Mouse (Mus musculus) midbrain, embryonic 12.5 days (tissue): ENCODE measurements around the gene Ust. TPM values are rescaled to one million over a fixed set of nuclear protein-coding genes. Genes with fewer than 3 reads are reported as not detected.

Experiments used
- ATAC-seq: fragments of 200-750 bp; cut with Nextera tagmentation; 2 replicates; pipeline ENCODE4 v1.8.0; 2017; ENCODE audit warnings: low read depth, moderate TSS enrichment, moderate library complexity; ENCODE audit not compliant: low FRiP score
- H3K27ac ChIP-seq: fragments of 300-500 bp; sonication (generic); replicated peaks from 2 replicates; pipeline ENCODE4 v1.5.1; 2016; ENCODE audit warnings: mild to moderate bottlenecking
- H3K27me3 ChIP-seq: fragments of 300-500 bp; sonication (generic); 2 replicates; pipeline ENCODE4 v1.6.1; 2016; ENCODE audit warnings: mild to moderate bottlenecking
- H3K36me3 ChIP-seq: fragments of 300-500 bp; sonication (generic); 2 replicates; pipeline ENCODE4 v1.6.1; 2016
- H3K4me1 ChIP-seq: fragments of 300-500 bp; sonication (generic); 2 replicates; pipeline ENCODE4 v1.6.1; 2016
- H3K4me2 ChIP-seq: fragments of 300-500 bp; sonication (generic); replicated peaks from 2 replicates; pipeline ENCODE4 v1.6.1; 2016; ENCODE audit warnings: mild to moderate bottlenecking, moderate library complexity
- H3K4me3 ChIP-seq: fragments of 300-500 bp; sonication (generic); 2 replicates; pipeline ENCODE4 v1.5.1; 2016; ENCODE audit warnings: mild to moderate bottlenecking
- H3K9ac ChIP-seq: fragments of 300-500 bp; sonication (generic); replicated peaks from 2 replicates; pipeline ENCODE4 v1.6.1; 2016; ENCODE audit warnings: mild to moderate bottlenecking, moderate library complexity
- H3K9me3 ChIP-seq: fragments of 300-500 bp; sonication (generic); 2 replicates; pipeline ENCODE4 v1.6.1; 2016; ENCODE audit warnings: mild to moderate bottlenecking
- WGBS: fragments of 180-500 bp; shearing (Covaris S2); methylation state at CpG from one replicate; pipeline ENCODE4 v1.1.7; 2016; 5-methylcytosine and 5-hydroxymethylcytosine counted together
- polyA plus RNA-seq: library from polyadenylated mRNA; unstranded; fragments of >200 nt; fragmentation: Nextera tagmentation; extraction: Ambion mirVana; gene quantifications from 2 replicates; pipeline ENCODE4 v1.2.1, GENCODE M21; 2016

The Ust gene
- polyA plus RNA-seq, 1 experiment from 2014 or later: 4.0 TPM

- Histone ChIP-seq H3K4me1 (no peaks in the 10 kb centered on the region), H3K9me3 (peaks cover 6% of the 10 kb centered on the region; the same call in 1 of the 2 replicates), H3K4me2 (no peak overlapping the region), H3K27me3 (no peaks in the 10 kb centered on the region), H3K4me3 (no peak overlapping the region), H3K9ac (no peak overlapping the region), H3K36me3 (no peaks in the 10 kb centered on the region), H3K27ac (no peak overlapping the region)
- 88% methylated on average over 8 of the region's 8 CpGs for WGBS
- no peak for ATAC-seq
Observed at GRCm38 (mm10) chr10:8233148-8233901, 285.3 kb downstream of the Ust start.

GRCm38 (mm10) chr10:8232535-8232934, 286.1 kb downstream of the Ust start:
- H3K4me2 ChIP-seq: no peak overlapping the region
- no peak for ATAC-seq

GRCm38 (mm10) chr10:8228375-8228743, 290.3 kb downstream of the Ust start:
- Histone ChIP-seq H3K27ac (no peak overlapping the region), H3K4me1 (no peaks in the 10 kb centered on the region), H3K4me3 (no peak overlapping the region), H3K9ac (no peak overlapping the region), H3K27me3 (no peaks in the 10 kb centered on the region), H3K36me3 (no peaks in the 10 kb centered on the region), H3K4me2 (no peak overlapping the region), H3K9me3 (no peaks in the 10 kb centered on the region)
- ATAC-seq: no peak
- WGBS: 79% methylated on average over 3 of the region's 3 CpGs

More at GRCm38 (mm10) chr10:8232535-8232934, 286.1 kb downstream of the Ust start:
- H3K27ac ChIP-seq: no peak overlapping the region
- H3K36me3 ChIP-seq: no peaks in the 10 kb centered on the region
- H3K9me3 ChIP-seq: peaks cover 6% of the 10 kb centered on the region; the same call in 1 of the 2 replicates
- no peaks in the 10 kb centered on the region for H3K27me3 ChIP-seq
- no peak overlapping the region for H3K9ac ChIP-seq
- H3K4me1 ChIP-seq: no peaks in the 10 kb centered on the region
- 89% methylated on average over 6 of the region's 6 CpGs for WGBS
- H3K4me3 ChIP-seq: no peak overlapping the region

DNA sequence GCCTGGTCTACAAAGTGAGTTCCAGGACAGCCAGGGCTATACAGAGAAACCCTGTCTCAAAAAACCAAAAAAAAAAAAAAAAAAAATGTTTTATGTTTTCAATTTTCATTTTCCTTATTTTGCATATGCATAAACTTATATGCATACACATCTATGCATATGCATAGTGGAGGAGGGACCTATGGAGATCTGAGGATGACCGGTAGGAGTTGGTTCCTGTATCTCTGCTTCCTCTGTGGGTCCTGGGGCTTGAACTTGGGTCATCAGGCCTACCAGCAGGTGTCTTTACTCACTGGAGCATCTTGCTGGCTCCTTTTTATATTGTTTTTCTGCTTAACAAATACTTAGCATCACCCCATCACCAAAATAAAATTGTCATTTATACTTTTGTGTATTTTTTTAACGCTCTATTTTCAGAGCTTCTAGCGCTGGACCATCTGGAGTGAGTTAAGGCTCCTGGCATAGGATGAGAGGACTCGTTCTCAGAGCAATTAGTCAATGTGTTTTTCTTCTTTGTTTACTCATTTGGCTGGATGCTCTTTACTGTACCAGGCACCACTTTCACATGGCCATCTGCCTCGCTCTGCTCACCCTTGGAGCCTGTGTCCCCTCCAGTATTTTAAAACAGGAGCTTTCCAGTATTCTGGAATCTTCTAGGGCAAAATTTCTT, 290.8 kb downstream of the Ust start:
- ATAC-seq: no peak
- no peaks in the 10 kb centered on the region for H3K4me1 ChIP-seq
- no peaks in the 10 kb centered on the region for H3K27me3 ChIP-seq
- no peak overlapping the region for H3K27ac ChIP-seq
- H3K4me3 ChIP-seq: no peak overlapping the region
- 74% methylated on average over 5 of the region's 5 CpGs for WGBS
- H3K9ac ChIP-seq: no peak overlapping the region
- no peak overlapping the region for H3K4me2 ChIP-seq
- no peaks in the 10 kb centered on the region for H3K36me3 ChIP-seq
- H3K9me3 ChIP-seq: no peaks in the 10 kb centered on the region

DNA sequence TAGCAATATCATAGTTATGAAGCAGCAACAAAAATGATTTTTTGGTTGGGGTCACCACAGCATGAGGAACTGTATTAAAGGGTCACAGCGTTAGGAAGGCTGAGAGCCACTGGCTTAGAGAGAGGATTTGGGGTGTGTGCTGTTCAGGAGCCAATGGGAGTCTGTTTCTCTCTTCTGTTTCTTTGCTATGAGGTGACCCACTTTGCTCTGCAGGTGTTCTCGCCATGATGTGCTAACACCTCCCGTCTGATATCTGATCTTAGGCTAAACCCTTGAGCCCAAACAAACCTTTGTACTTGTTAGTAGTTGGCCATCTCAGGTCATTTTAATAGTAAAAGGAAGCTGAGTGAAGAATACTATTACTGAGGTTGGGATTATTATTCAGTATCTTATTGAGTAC, 292.0 kb downstream of the Ust start:
- Histone ChIP-seq H3K27me3 (no peaks in the 10 kb centered on the region), H3K4me1 (no peaks in the 10 kb centered on the region), H3K4me2 (no peak overlapping the region), H3K4me3 (no peak overlapping the region), H3K9ac (no peak overlapping the region), H3K9me3 (no peaks in the 10 kb centered on the region), H3K36me3 (no peaks in the 10 kb centered on the region), H3K27ac (no peak overlapping the region)
- no peak for ATAC-seq
- WGBS: 77% methylated on average over 3 of the region's 3 CpGs

DNA sequence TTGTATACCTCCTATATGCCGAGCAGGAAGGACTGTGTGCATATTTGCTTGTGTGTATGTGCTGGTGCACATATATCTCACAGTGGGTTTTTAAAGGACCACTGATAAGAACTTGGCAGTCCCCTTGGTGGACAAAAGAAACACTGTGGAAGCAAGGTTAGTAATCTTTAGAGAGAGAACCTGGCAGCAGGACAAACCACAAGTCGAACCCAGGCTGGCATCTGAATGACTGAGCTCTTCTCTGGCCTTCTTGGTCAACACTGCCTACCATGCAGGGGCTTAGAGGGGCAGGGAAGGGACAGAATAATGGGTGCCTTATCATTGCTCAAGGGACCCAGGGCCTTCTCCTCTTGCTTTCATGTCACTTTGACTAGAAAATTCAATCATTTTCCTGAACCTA, 294.0 kb downstream of the Ust start:
- H3K9me3 ChIP-seq: no peaks in the 10 kb centered on the region
- no peak overlapping the region for H3K27ac ChIP-seq
- no peak for ATAC-seq
- no peak overlapping the region for H3K4me3 ChIP-seq
- 83% methylated on average over 2 of the region's 2 CpGs for WGBS
- H3K36me3 ChIP-seq: no peaks in the 10 kb centered on the region
- H3K4me2 ChIP-seq: no peak overlapping the region
- no peaks in the 10 kb centered on the region for H3K4me1 ChIP-seq
- H3K9ac ChIP-seq: no peak overlapping the region
- H3K27me3 ChIP-seq: no peaks in the 10 kb centered on the region

DNA sequence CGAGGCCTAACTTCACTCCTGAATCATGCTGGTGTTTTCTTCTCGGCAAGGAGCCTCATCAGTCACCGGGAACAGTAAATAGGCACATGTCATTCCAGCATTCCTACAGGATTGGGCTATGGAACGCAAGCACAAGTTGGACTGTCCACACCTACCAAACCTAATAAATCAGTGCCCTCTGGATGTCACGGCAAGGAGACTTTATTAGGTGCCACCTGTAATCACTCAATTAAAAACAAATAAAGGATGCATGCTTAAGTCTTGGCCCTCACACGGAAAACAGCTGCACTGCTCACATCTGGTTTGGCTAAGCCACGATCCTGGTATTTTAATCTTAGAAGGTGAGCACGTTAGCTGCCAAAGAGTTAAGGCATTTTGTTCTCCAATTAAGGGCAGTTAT, 294.6 kb downstream of the Ust start:
- no peak overlapping the region for H3K4me2 ChIP-seq
- ATAC-seq: no peak
- no peaks in the 10 kb centered on the region for H3K27me3 ChIP-seq
- H3K27ac ChIP-seq: no peak overlapping the region
- H3K9me3 ChIP-seq: no peaks in the 10 kb centered on the region
- H3K4me3 ChIP-seq: no peak overlapping the region
- no peaks in the 10 kb centered on the region for H3K4me1 ChIP-seq
- 81% methylated on average over 8 of the region's 8 CpGs for WGBS
- no peaks in the 10 kb centered on the region for H3K36me3 ChIP-seq
- no peak overlapping the region for H3K9ac ChIP-seq

DNA sequence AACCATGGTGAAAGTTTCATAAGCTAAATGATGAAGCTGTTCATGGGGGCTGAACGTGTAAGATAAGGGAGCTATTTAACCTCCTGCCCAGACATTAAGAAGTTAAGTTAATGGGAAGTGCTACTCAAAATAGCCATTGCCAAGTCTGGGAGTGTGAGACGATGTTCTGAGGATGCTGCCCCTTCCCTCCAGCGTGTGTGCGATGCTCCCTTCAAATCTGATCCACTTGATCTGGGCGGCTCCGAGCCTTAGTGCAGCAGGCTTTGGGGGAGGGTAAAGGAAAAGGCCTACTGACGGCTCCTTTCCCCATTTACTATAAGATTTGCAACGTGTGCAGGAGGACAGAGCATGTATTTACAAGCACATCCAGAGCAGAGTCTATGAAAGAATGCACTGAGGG, 301.7 kb downstream of the Ust start:
- H3K9ac ChIP-seq: no peak overlapping the region
- H3K27me3 ChIP-seq: no peaks in the 10 kb centered on the region
- H3K27ac ChIP-seq: no peak overlapping the region
- H3K36me3 ChIP-seq: no peaks in the 10 kb centered on the region
- no peaks in the 10 kb centered on the region for H3K9me3 ChIP-seq
- 50% methylated on average over 8 of the region's 8 CpGs for WGBS
- ATAC-seq: no peak
- H3K4me1 ChIP-seq: 0 out of 2 replicates have a peak, but pooled peaks cover 4% of the 10 kb centered on the region
- no peak overlapping the region for H3K4me3 ChIP-seq
- H3K4me2 ChIP-seq: no peak overlapping the region

GRCm38 (mm10) chr10:8215181-8215580, 303.4 kb downstream of the Ust start:
- ATAC-seq: no peak
- no peaks in the 10 kb centered on the region for H3K27me3 ChIP-seq
- H3K4me1 ChIP-seq: peaks cover 11% of the 10 kb centered on the region
- H3K27ac ChIP-seq: no peak overlapping the region
- no peak overlapping the region for H3K4me3 ChIP-seq
- no peaks in the 10 kb centered on the region for H3K36me3 ChIP-seq
- H3K9ac ChIP-seq: no peak overlapping the region
- 95% methylated on average over 3 of the region's 3 CpGs for WGBS
- H3K4me2 ChIP-seq: no peak overlapping the region
- no peaks in the 10 kb centered on the region for H3K9me3 ChIP-seq

- H3K27ac ChIP-seq: no peak overlapping the region
- no peak overlapping the region for H3K4me2 ChIP-seq
- H3K4me3 ChIP-seq: no peak overlapping the region
- H3K9ac ChIP-seq: no peak overlapping the region
- H3K27me3 ChIP-seq: no peaks in the 10 kb centered on the region
- peaks cover 18% of the 10 kb centered on the region for H3K4me1 ChIP-seq
- 69% methylated on average over 16 of the region's 16 CpGs for WGBS
- no peaks in the 10 kb centered on the region for H3K36me3 ChIP-seq
- ATAC-seq: no peak
- H3K9me3 ChIP-seq: no peaks in the 10 kb centered on the region
Observed at GRCm38 (mm10) chr10:8213906-8214421, 304.7 kb downstream of the Ust start.

DNA sequence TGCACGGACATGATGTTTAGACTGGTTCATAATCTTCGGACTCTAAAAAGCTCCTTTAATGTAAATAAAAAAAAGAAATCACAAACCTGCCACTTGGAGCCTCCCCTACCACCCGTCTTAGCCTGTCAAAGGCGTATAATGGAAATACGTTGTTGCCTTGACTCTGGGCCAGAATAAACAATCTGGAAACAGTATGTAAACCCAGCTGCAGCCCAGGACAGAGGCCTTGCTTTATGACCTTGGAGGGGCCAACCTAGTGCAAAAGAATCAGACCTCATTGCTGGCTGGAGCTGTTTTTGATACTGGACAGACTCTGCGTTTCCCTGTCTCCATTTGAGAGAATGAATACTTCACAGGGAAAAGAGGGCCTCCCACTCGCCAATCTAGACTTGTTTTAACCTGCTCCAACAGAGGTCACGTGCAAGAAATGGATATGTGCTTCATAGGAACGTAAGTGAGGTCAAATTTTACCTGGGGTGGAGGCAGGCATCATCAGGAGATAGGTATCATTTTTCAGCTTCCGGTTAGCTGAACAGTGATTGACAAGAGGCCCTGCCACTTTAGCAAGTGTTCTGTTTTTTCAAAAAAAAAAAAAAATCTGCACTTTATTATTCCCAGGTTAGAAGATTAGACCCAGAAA, 305.2 kb downstream of the Ust start:
- H3K4me2 ChIP-seq: no peak overlapping the region
- no peak overlapping the region for H3K4me3 ChIP-seq
- H3K9me3 ChIP-seq: no peaks in the 10 kb centered on the region
- ATAC-seq: no peak
- no peaks in the 10 kb centered on the region for H3K36me3 ChIP-seq
- H3K27ac ChIP-seq: no peak overlapping the region
- H3K4me1 ChIP-seq: peaks cover 18% of the 10 kb centered on the region
- WGBS: 78% methylated on average over 10 of the region's 10 CpGs
- no peak overlapping the region for H3K9ac ChIP-seq
- H3K27me3 ChIP-seq: no peaks in the 10 kb centered on the region

DNA sequence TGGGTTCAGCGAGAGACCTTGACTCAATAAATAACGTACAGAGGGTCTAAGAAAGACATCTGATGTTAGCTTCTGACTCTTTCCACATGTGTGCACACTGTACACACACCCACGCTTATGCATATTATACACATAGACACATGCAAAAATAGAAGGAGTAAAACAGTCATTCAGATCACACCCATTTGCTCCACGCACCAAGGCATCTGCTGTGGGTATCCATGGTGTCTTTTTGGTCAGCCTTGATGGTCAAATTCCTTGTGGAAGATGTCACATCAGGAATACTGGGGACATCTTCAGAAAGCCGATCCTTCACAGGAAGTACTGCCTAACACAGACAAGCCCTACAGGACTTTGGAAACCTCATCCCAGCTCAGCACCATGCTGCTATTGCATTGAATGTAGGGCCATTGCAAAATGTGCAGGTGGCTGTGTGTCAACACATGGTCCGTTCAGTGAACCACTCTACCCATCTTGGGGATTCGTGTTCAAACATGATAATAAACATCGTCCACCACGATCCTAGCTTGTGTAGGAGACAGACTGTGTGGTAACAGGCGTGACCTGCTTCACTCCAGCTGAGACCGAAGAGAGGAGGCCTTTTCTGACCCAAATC, 305.9 kb downstream of the Ust start:
- Histone ChIP-seq H3K4me3 (no peak overlapping the region), H3K4me1 (peaks cover 18% of the 10 kb centered on the region)
- ATAC-seq: no peak

More for the DNA sequence above, 305.9 kb downstream of the Ust start:
- no peak overlapping the region for H3K27ac ChIP-seq
- no peaks in the 10 kb centered on the region for H3K9me3 ChIP-seq
- WGBS: 91% methylated on average over 11 of the region's 11 CpGs
- no peaks in the 10 kb centered on the region for H3K36me3 ChIP-seq
- no peak overlapping the region for H3K9ac ChIP-seq
- H3K4me2 ChIP-seq: no peak overlapping the region
- no peaks in the 10 kb centered on the region for H3K27me3 ChIP-seq
